Mouse (Mus musculus) MN1 (cell line): Measurements from ENCODE around the gene A930018P22Rik.

ENCODE experiments used
- DNase-seq: peaks from one replicate; pipeline ENCODE4 v3.0.0-alpha.2; 2016; ENCODE audit warnings: low spot score

A930018P22Rik gene

DNA sequence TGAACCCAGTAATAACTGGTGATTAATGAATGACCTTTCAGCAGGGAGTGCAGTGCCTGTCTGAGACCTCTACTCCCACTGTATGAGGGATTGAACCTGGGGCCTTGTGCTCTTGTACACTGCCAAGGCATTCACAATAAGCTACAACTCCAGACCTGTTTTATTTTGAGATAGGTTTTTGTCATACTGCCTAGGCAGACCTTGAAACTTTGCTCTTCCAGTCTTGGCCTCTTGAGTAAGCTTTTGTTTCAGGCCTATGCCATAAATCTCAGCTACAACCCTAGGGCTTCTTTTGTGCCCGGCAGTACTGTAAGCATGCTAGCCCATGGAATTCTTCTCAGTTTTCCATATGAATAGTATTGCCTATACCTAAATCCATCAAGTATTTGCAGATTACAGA is 3.5 kb upstream of the A930018P22Rik start:
- no peak for DNase-seq

- no peak for DNase-seq
These were observed 2.3 kb upstream of the A930018P22Rik start for GRCm38 (mm10) chr2:104120312-104120711.

DNA sequence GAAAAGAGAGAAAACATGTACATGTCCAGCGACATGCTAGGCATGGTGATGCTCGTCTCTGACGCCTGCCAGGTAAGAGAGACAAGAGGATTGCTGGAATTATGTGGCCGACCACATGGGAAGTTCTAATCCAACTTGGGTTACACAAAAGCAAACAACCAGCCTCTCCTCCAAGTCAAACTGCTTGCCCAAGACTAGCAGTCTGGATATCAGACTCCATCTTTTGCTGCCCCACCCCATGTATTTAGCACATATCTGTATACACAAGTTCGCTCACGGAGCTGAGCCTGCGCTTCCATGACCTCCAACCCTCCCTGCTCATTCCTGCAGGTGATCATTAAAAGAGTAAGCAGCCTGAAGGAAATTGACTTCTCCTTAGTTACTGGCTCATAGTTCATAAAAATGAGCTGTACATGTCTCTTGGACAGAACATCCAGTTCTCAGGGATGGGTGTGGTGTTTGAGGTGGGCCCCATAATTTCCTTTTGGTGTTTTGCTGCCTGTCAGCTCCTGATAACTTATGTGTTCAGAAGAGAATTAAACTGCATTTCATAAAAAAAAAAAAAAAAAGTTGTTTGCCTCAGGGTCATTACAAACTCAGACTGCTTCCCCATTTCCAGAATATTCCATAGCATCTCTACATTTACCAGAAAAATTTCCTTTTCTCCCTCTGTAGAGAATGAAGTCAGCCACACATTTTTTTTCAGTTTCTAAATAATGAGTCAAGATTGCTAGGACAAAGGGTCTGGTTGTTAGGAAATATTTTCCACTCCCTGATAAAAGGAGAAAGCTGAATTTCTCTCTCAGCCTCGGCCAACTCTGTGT is 676 bp upstream of the A930018P22Rik start:
- DNase-seq, result no peak

DNA sequence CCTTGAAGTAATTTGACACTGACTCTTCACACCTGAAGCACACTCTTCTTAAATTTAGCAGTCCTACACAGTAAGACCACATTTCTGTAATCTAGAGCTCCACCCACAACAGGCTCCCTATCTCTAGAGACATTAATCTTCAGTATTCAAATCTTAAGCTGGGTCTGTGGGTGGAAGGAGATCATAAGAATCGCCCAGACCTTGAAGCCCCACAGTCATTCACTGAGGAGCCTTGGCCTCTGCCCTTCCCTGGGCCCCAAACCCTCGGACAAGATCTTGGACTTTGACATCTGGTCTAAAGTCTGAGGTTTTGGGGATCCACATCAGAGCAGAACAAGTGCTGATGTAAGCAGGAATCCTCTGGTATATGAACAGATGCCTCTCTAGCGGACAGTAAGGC is 971 bp downstream of the A930018P22Rik start:
- no peak for DNase-seq

DNA sequence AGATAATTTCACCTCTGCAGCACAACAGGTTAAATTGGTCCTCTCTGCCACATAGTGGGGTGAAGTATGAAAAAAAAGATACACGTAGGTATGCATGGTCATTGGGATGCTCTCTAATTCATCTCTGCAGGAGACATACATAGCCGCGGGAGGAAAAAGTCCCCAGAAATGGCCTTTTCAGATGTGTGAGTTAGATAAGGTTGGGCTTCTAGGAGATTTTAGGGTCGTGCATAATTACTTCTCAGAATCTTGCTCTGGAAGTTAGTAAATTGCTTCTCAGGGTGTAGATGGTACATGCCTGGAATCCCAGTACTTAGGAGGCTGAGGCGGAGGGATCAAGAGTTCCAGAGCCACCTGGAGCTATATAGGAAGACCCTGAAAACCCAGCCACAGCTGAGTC is 1.5 kb downstream of the A930018P22Rik start:
- no peak for DNase-seq

GRCm38 (mm10) chr2:104128803-104129531 is 6.4 kb downstream of the A930018P22Rik start:
- no peak for DNase-seq

- no peak for DNase-seq
These were observed 7.6 kb downstream of the A930018P22Rik start for GRCm38 (mm10) chr2:104130165-104130564.

GRCm38 (mm10) chr2:104130969-104131368 is 8.4 kb downstream of the A930018P22Rik start:
- no peak for DNase-seq

DNA sequence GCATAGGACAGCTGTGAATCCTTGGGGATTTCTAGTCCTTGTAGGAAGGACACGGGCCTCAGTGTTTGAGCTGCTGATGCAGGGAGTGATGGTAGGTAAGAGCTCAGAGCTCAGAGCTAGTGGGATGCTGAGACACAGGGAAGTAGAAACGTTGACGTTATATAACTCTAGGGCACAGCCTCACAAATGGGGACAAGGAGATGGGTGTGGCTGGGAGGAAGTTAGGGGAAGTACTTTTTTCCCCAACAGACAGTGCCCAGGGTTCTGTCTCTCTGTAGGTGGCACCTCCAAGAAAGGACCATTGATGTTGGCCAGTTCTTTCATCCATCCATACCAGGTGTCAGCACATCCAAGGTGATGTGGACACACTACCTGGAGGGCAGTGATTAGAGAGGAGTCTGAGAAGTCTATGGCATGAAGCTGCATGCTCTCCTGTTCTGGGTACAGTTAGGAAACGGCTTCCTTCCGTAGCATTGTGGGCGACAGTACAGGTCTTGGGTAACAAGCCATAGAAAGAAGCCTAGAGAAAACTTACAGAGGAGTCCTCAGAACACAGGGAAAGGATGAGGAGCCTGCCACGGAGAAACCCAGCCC is 9.8 kb downstream of the A930018P22Rik start:
- no peak for DNase-seq

DNA sequence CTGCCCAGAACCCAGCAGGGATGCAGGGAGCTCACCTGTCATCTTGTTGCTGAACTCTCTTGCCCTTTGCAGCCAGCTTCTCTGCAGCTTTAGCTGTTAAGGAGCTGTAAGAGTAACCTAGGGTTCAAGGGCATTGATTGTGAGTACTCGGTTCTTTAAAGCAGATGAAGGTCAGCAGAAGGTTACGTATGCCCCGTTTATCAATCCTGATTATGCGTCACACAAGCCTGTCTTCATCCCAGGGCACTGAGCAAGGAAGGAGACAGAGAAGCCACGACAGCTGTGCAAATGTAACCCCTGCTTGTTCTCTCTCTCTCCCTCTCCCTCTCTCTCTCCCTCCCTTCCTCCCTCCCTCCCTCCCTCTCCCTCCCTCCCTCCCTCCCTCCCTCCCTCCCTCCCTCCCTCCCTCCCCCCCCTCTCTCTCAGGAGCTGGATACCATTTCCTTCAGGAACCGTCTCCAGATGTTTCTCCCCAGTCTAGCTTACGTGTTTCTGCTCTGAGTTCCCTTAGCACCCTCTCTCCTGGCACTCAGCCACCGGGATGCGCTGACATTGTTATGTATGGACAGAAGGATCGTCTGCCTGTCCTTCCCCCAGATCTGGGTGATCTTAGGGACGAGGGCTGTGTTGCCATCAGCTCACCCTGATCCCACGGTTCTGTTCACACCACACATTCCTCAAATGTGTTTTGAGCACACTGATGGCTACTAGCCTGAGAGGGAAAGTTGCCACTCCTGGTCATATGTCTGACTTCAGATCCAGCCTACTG is 10.7 kb downstream of the A930018P22Rik start:
- no peak for DNase-seq

DNA sequence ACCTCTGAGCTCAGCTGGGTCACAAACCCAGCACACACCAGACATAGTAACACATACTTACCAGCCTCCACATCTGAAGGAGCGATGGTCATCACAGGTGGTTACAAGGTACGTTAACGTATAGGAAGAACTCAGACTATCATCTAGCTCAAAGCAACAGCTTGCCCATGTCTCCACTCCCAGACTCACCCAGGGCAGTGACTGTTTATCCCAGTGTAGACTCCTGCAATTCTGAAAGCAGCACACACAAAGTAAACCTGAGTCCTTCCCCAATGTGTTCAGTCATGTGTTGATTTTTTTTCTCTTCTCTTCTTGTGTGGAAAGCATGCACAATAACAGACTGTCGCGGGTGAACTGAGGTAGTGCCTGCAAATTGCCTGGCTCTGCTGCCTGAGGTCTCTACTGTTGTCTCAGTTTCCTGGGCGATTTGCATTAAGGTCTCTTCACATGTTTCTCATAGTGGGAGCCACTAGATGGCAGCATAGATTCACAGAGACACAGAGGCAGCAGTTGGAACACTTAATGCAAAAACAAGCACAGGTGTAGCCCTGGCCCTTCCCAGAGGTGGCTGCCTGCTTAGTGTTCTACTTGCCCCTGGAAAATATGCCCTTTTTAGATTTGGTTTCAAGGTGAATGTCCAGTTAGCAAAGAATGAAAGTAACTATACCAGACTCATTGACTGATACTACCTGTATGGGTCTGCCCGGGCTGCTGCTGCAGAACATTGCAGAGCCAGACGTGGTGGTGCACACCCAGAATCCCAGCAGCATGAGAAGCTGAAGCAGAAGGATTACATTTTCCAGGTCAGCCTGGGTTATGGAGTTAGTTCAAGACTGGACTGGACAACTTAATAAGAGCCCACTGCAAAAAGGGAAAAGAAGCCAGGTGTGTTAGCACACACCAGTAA is 11.8 kb downstream of the A930018P22Rik start:
- peak; percentile 85 for DNase-seq

DNA sequence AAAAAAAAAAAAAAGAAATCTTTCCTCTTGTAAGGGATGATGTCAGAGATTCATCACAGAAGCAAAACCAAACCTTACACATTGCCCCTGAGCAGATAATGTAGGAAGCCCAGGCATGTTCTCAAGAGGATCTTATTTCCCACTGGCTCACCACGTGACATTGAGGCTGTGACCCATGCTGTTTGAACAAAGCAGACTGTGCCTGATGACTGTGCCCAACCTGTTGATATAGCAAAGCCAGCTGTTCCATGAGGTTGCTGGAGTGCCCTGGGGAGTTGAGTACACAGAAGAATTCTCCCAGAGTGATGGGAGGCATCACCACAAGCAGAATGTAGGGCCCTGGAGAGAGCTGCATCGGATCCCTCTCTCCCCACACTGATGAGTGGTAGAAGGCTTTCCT is 13.4 kb downstream of the A930018P22Rik start:
- no peak for DNase-seq

DNA sequence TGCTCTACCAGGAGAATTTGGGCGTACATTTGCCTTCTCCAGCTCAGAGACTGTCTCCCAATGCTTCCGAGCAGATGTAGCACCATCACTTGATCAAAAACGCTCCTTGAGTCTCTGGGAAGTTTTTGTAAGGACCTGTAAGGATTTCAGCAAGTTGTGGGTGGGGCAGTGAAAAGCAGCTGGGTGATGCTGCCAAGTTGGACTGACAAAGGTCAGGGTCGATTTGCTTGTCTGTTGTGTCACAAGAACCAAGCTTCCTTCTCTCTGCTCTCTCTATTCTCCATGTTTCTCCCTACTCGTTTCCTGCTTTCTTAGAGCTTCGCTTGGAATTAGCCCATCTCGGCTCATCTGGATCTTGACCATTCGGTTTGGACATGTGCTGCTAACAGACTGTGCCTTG is 19.6 kb downstream of the A930018P22Rik start:
- DNase-seq, result no peak

DNA sequence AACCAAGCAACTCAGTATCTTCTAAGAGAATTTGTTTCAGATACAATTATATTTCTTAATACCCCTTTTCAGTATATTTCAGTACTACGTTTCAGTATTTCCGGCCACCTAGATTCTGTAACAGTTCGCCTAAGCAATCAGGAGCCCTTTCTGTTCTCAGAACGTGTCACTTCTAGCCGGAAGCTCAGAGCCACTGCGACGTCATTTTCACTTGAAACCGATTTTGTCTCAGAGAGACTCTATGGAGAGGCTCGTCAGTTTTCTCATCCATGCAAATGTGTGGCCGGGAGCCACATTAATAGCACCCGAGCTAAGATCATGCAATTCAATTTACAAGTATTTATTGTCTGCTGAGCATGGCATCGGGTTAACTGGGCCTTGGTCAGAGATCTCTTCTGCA is 21.4 kb downstream of the A930018P22Rik start:
- no peak for DNase-seq

- peak; percentile 67 for DNase-seq
These were observed 23.4 kb downstream of the A930018P22Rik start for GRCm38 (mm10) chr2:104145983-104146382.

DNA sequence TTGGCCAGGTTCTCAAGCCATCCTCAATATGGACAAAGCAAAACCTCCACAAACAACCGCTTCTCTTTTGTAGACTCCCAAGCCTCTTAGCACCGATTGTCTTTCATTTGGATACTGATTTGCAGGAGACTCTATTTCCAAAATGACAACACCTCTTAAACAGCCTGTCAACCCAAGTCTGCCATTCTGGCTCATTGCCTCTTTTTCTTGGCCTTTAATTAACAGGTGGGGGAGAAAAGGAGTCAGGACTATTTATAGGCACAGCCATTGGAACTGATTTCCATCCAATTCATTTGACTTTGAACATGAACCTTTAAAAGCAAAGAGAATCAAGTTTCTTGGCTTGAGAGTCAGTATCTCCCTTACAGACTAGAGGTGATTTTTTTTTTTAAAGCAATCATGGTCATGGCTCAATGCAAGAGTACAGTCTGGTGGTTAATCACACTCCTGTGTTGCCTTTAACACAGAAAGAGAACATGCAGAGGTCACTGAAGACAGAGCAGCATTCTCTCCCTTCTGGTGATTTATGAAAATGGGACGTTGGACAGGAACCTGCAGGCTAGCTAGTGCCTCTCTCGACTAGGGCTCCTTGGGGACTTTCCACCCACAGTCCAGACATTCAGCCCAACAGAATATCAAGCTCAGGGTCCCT is 25.5 kb downstream of the A930018P22Rik start:
- DNase-seq, result no peak

DNA sequence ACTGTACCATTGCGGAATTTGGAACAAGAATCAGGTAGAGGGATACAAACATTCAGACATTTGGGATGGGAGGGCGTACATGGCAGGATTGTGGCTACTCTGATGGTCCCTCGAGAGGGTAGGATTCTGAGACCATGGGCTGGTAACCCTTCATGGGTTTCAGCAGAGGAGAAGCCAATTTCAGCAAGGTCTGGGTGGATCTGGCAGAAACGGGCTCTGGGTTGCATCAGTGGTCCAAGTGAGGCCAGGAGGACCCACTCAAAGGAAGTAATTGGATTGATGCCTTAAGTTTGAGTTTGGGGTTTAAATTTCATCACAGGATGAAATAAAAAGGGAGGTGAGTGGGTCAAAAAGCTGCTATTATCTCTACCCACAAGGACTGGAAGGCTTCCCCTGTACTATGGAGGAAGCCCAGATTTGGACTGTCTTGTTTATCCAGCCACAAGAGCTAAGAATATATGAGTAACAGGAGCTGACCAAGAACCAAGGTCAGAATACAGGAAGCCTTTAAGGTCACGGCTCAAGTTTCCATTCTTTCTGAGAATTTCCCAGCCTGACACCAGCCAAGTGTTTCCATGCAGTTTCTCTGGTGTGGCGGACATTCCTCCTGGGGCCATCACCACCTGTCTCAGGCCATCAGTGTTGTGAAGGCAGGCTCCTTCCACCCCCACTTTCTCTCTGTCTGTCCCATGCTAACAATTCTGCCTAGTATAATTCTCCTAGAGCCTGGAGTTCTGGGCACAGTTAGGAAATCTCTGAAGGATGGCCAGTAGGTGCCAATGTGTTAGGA is 28.2 kb downstream of the A930018P22Rik start:
- no peak for DNase-seq

DNA sequence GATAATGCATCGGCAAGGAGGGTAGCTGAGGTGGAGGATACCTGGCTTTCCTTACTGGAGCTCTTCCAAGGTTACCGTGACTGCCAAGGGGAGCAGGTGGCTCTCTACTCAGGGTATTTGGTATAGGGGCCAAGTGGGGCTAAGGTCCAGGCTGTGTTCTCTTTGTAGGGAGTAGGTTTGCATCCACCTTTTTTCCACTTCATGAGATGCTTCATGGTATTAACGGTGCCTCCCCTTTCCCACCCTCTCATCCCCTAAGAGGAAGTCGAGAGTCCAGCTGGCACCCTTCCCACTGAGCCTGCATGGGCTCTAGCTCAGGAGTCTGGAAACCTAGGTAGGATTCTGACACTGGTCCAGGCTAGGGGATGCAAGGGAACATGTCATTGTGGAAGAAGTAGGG is 30.8 kb downstream of the A930018P22Rik start:
- no peak for DNase-seq

DNA sequence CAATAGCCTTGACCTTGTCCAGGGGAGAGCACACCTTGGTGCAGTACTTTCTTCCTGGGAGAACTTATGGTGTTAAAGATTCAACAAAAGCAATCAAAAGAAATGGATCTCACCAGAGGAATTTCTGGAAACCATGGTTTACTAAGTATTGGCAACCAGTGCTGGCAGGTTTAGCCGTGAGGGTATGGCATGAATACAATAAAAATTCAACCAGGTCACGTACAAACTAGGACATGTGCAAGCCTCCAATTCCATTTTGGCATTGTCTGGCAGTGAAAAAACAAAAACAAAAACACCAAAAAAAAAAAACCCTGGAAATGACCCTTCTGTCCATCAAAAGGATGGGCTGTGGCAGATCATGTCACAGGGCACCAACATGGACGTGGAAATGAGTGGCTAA is 31.3 kb downstream of the A930018P22Rik start:
- no peak for DNase-seq

DNA sequence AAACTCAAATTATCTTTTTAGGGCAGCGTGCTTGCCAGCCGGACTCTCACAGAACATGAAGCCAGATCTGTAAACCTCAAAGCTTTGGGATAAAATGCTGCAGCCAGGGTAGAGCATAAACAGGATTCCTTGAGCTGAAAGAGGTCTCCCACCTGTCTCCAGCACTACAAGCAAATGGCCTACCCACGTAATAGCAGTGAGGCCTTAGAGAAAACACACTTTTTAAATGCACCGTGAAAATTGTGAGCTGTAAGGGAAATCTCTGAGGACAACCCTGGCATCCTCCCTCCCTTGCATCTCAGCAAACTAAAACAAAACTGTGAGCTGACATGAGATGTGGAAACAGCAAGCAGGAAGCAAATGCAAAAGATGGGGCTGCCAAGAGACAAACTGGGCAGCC is 35.3 kb downstream of the A930018P22Rik start:
- no peak for DNase-seq
